Mouse (Mus musculus) frontal cortex, postnatal 25 days (tissue): ENCODE data around the gene Lcp2.

Experiments used
- DNase-seq, 2 experiments: peaks; one replicate each; pipeline ENCODE4 v3.0.0; 2022; ENCODE audit warnings: low spot score in 2 of 2

The Lcp2 gene

GRCm38 (mm10) chr11:34047542-34047937 is 820 bp downstream of the Lcp2 start:
- no peak for DNase-seq

- no peak for DNase-seq
Measured at GRCm38 (mm10) chr11:34048375-34049124, 1.8 kb downstream of the Lcp2 start.

GRCm38 (mm10) chr11:34049125-34049379 is 2.3 kb downstream of the Lcp2 start:
- DNase-seq, result no peak

GRCm38 (mm10) chr11:34050063-34050462 is 3.3 kb downstream of the Lcp2 start:
- DNase-seq, result no peak

GRCm38 (mm10) chr11:34050643-34051042 is 3.9 kb downstream of the Lcp2 start:
- no peak for DNase-seq

- DNase-seq, result no peak
Measured at GRCm38 (mm10) chr11:34053031-34053818, 6.5 kb downstream of the Lcp2 start.

GRCm38 (mm10) chr11:34054031-34054727 is 7.5 kb downstream of the Lcp2 start:
- DNase-seq, result no peak

- DNase-seq, result no peak
Measured at GRCm38 (mm10) chr11:34056715-34057114, 10.0 kb downstream of the Lcp2 start.

- no peak for DNase-seq
Measured at GRCm38 (mm10) chr11:34058332-34058731, 11.6 kb downstream of the Lcp2 start.

- DNase-seq, result no peak
Measured at GRCm38 (mm10) chr11:34058960-34059359, 12.2 kb downstream of the Lcp2 start.

GRCm38 (mm10) chr11:34061740-34062139 is 15.0 kb downstream of the Lcp2 start:
- DNase-seq, result no peak

GRCm38 (mm10) chr11:34063257-34063656 is 16.5 kb downstream of the Lcp2 start:
- no peak for DNase-seq

GRCm38 (mm10) chr11:34063702-34064485 is 17.2 kb downstream of the Lcp2 start:
- DNase-seq, result no peak

- no peak for DNase-seq
Measured at GRCm38 (mm10) chr11:34070596-34070995, 23.9 kb downstream of the Lcp2 start.

GRCm38 (mm10) chr11:34072309-34072708 is 25.6 kb downstream of the Lcp2 start:
- DNase-seq, result no peak

- DNase-seq, result peak; percentile 24 to 38
Measured at GRCm38 (mm10) chr11:34073776-34074175, 27.1 kb downstream of the Lcp2 start.

- no peak for DNase-seq
Measured at GRCm38 (mm10) chr11:34077870-34078269, 31.1 kb downstream of the Lcp2 start.

- no peak for DNase-seq
Measured at GRCm38 (mm10) chr11:34078581-34078980, 31.9 kb downstream of the Lcp2 start.

- DNase-seq, result no peak
Measured at GRCm38 (mm10) chr11:34079542-34080464, 33.1 kb downstream of the Lcp2 start.

- DNase-seq, result no peak
Measured at GRCm38 (mm10) chr11:34083795-34084194, 37.1 kb downstream of the Lcp2 start.

- DNase-seq, result no peak
Measured at GRCm38 (mm10) chr11:34084639-34085038, 37.9 kb downstream of the Lcp2 start.
